Mouse (Mus musculus) neural tube, embryonic 10.5 days (tissue): ENCODE data around the gene Igsf11.
A peak's percentile ranks its signal among the peaks of the same experiment; 100 is the strongest.

Experiments
- DNase-seq: peaks from one replicate; pipeline ENCODE4 v3.0.0-alpha.2; 2017; ENCODE audit warnings: low spot score; ENCODE audit errors: extremely low spot score

The Igsf11 gene

GRCm38 (mm10) chr16:38931519-38931918 lies 39.0 kb downstream of the Igsf11 start:
- DNase-seq: no peak

- no peak for DNase-seq
Observed at GRCm38 (mm10) chr16:38940805-38941204, 48.3 kb downstream of the Igsf11 start.

GRCm38 (mm10) chr16:38941275-38941674 lies 48.8 kb downstream of the Igsf11 start:
- DNase-seq: peak; percentile 35

- no peak for DNase-seq
Observed at GRCm38 (mm10) chr16:38943706-38944550, 51.5 kb downstream of the Igsf11 start.

GRCm38 (mm10) chr16:38945111-38945510 lies 52.6 kb downstream of the Igsf11 start:
- DNase-seq: no peak

- no peak for DNase-seq
Observed at GRCm38 (mm10) chr16:38945581-38945981, 53.1 kb downstream of the Igsf11 start.

- DNase-seq: no peak
Observed at GRCm38 (mm10) chr16:38946453-38946852, 54.0 kb downstream of the Igsf11 start.

GRCm38 (mm10) chr16:38947141-38947879 lies 54.8 kb downstream of the Igsf11 start:
- no peak for DNase-seq

- DNase-seq: no peak
Observed at GRCm38 (mm10) chr16:38948441-38948840, 56.0 kb downstream of the Igsf11 start.

- no peak for DNase-seq
Observed at GRCm38 (mm10) chr16:38952881-38953280, 60.4 kb downstream of the Igsf11 start.

- no peak for DNase-seq
Observed at GRCm38 (mm10) chr16:38953821-38954220, 61.4 kb downstream of the Igsf11 start.

- no peak for DNase-seq
Observed at GRCm38 (mm10) chr16:38954501-38955288, 62.2 kb downstream of the Igsf11 start.

- DNase-seq: no peak
Observed at GRCm38 (mm10) chr16:38955296-38955695, 62.8 kb downstream of the Igsf11 start.

GRCm38 (mm10) chr16:38958801-38959200 lies 66.3 kb downstream of the Igsf11 start:
- no peak for DNase-seq

GRCm38 (mm10) chr16:38960550-38960949 lies 68.1 kb downstream of the Igsf11 start:
- DNase-seq: no peak

GRCm38 (mm10) chr16:38961865-38962264 lies 69.4 kb downstream of the Igsf11 start:
- no peak for DNase-seq

- no peak for DNase-seq
Observed at GRCm38 (mm10) chr16:38962695-38963094, 70.2 kb downstream of the Igsf11 start.

- DNase-seq: no peak
Observed at GRCm38 (mm10) chr16:38967026-38967425, 74.6 kb downstream of the Igsf11 start.

- no peak for DNase-seq
Observed at GRCm38 (mm10) chr16:38976151-38976550, 83.7 kb downstream of the Igsf11 start.

- no peak for DNase-seq
Observed at GRCm38 (mm10) chr16:38978546-38978945, 86.1 kb downstream of the Igsf11 start.

- DNase-seq: no peak
Observed at GRCm38 (mm10) chr16:38980546-38980945, 88.1 kb downstream of the Igsf11 start.

GRCm38 (mm10) chr16:38982051-38982450 lies 89.6 kb downstream of the Igsf11 start:
- no peak for DNase-seq
